Mouse (Mus musculus) heart, embryonic 11.5 days (tissue): ENCODE results near the gene Tigar. TPM values are rescaled to one million over a fixed set of nuclear protein-coding genes. Genes with fewer than 3 reads are reported as not detected.

Source experiments
- polyA plus RNA-seq: library from polyadenylated mRNA; unstranded; fragments of >200 nt; fragmentation: Nextera tagmentation; extraction: Ambion mirVana; gene quantifications from 2 replicates; pipeline ENCODE4 v1.2.1, GENCODE M21; 2014

Tigar gene
- polyA plus RNA-seq, 1 experiment from 2014 or later: 5.5 TPM

Other genes with a start within 250 kb of the Tigar start
- 0.11 TPM in 1 of 2 replicates, not detected in the other for gene Dyrk4, start 187.7 kb downstream of the Tigar start, polyA plus RNA-seq
- 39.4 and 50.2 TPM in 2 replicates for gene Rad51ap1, start 170.0 kb downstream of the Tigar start, polyA plus RNA-seq
- 11.1 and 12.3 TPM in 2 replicates for gene D6Wsu163e, start 169.6 kb downstream of the Tigar start, polyA plus RNA-seq
- 0.09 and 0.18 TPM in 2 replicates for gene Fgf6, start 94.0 kb downstream of the Tigar start, polyA plus RNA-seq
- 0.24 TPM in 1 of 2 replicates, not detected in the other for gene Fgf23, start 36.7 kb downstream of the Tigar start, polyA plus RNA-seq
- gene Ccnd2, start 42.6 kb upstream of the Tigar start, polyA plus RNA-seq: 712 and 821 TPM in 2 replicates